Mouse (Mus musculus) liver, adult 2 months (tissue): ENCODE measurements around the gene Gabbr2.

Experiments
- CTCF ChIP-seq: fragments of 200-500 bp; IDR thresholded peaks from 2 replicates; pipeline ENCODE4 v1.5.1; 2011; ENCODE audit warnings: low read depth, low read length, control low read depth
- POLR2A ChIP-seq: fragments of 200-500 bp; IDR thresholded peaks from 2 replicates; pipeline ENCODE4 v1.6.1; 2011; ENCODE audit warnings: low read length, control low read depth; ENCODE audit not compliant: insufficient read depth; ENCODE audit errors: extremely low read depth

- peak; percentile 59 for TF ChIP-seq CTCF
- no peak for TF ChIP-seq POLR2A
These were observed 9.1 kb upstream of the Gabbr2 start for GRCm38 (mm10) chr4:47000626-47001395.
